Mouse (Mus musculus) ES-E14 (cell line): ENCODE measurements around the gene Gm39566.

Experiments
- CHD2 ChIP-seq: IDR thresholded peaks from 2 replicates; pipeline ENCODE4 v1.6.1; 2014; ENCODE audit warnings: mild to moderate bottlenecking, low read depth, low read length, inconsistent platforms
- HCFC1 ChIP-seq: IDR thresholded peaks from 2 replicates; pipeline ENCODE4 v1.6.1; 2012; ENCODE audit warnings: low read length, inconsistent platforms, borderline replicate concordance; ENCODE audit not compliant: insufficient read depth
- MAFK ChIP-seq: IDR thresholded peaks from 2 replicates; pipeline ENCODE4 v1.6.1; 2014; ENCODE audit warnings: mild to moderate bottlenecking, low read depth, low read length, inconsistent platforms; ENCODE audit not compliant: insufficient read depth
- ZC3H11A ChIP-seq: IDR thresholded peaks from 2 replicates; pipeline ENCODE4 v1.6.1; 2012; ENCODE audit warnings: low read depth, mild to moderate bottlenecking, inconsistent platforms, low read length, borderline replicate concordance
- ZNF384 ChIP-seq: IDR thresholded peaks from 2 replicates; pipeline ENCODE4 v1.6.1; 2012; ENCODE audit warnings: low read depth, low read length, inconsistent platforms

DNA sequence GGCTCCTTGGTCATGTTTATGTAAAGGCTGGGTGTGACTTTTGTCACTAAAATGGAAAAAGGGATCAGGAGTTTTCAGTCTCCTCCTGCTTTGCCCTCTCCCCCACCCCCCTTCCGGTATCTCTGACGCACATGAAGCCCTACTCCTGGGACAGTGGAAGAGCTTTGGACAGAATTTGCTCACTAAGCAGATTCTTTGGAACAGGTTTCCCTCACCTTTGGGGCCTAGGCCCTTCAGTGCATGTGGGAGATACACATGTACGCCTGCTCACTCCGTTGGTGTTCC, 47.5 kb downstream of the Gm39566 start:
- TF ChIP-seq MAFK (peak; percentile 36; the same call in 1 of the 2 replicates), ZC3H11A (no peak), ZNF384 (no peak), HCFC1 (no peak), CHD2 (no peak)
